Mouse (Mus musculus): ENCODE data around the gene Col27a1. TPM values are rescaled to one million over a fixed set of nuclear protein-coding genes. Genes with fewer than 3 reads are reported as not detected.
A peak's percentile ranks its signal among the peaks of the same experiment; 100 is the strongest.

Col27a1 gene
- total RNA-seq, 2 experiments from 2014 or later: 3.9 to 5.4 TPM

- DNase-seq: no peak
Measured at GRCm38 (mm10) chr4:63260506-63260905, 46.7 kb downstream of the Col27a1 start.

GRCm38 (mm10) chr4:63262941-63263340, 49.1 kb downstream of the Col27a1 start:
- DNase-seq: no peak

GRCm38 (mm10) chr4:63266276-63266675, 52.5 kb downstream of the Col27a1 start:
- DNase-seq: no peak

GRCm38 (mm10) chr4:63267121-63267520, 53.3 kb downstream of the Col27a1 start:
- DNase-seq: no peak

- no peak for DNase-seq
Measured at GRCm38 (mm10) chr4:63267586-63267985, 53.8 kb downstream of the Col27a1 start.

- no peak for DNase-seq
Measured at GRCm38 (mm10) chr4:63268777-63269176, 55.0 kb downstream of the Col27a1 start.

DNA sequence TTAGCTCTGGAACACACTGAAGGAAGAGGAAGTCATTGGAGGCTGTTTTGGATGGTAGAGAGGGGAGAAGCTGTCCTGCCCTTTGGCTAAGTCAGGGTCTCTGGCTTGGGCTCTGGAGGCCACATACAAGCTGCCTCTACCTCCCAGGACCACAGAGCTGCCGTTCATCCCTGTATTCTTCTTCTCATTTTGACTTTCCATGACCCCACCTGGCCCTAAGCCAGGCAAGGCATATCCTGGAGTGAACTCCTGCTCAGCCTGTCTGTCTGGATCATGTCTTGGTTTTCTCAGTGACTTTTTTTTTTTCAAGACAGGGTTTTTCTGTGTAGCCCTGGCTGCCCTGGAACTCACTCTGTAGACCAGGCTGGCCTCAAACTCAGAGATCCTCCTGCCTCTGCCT, 60.7 kb downstream of the Col27a1 start:
- no peak for DNase-seq

DNA sequence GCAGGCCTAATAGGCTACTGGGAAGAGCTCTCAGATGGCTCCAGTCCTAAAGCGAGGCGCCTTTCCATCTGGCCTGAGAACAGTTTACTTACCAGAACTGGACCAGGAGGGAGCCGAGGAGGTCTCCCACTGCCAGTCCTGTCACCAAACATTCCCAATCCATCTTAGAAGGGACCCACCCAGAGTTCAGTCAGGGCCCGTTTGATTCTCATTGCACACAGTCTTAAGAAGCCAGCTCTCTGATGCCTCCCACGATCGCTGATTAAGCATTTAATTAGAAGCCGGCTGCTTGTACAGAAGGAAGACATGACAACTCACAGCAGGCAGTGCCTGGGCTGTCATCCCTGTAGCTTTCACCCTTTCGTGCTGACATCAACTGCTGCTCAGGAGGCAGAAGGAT, 61.4 kb downstream of the Col27a1 start:
- DNase-seq: no peak

GRCm38 (mm10) chr4:63276571-63276970, 62.8 kb downstream of the Col27a1 start:
- no peak for DNase-seq

GRCm38 (mm10) chr4:63278821-63279220, 65.0 kb downstream of the Col27a1 start:
- DNase-seq: no peak

- no peak for DNase-seq
Measured at GRCm38 (mm10) chr4:63281694-63282093, 67.9 kb downstream of the Col27a1 start.

DNA sequence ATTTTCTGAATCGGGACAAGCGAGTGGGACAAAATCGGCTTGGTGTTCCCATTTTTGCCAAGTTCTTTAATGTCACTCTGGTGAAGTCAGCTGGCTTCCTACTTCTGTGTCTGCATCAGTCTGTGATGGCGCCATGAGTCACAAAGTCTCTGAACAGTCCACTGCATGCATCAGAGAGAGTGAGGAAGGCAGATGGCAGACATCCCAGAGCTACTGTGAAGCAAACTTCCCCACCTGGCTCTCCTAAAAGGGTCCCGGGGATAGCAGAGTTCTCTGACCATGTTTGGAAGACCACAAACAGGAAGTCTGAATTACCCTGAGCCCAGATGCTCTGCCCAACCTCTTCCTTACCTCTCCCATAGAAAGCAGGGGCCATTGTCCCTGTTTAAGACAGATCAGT, 69.5 kb downstream of the Col27a1 start:
- no peak for DNase-seq

GRCm38 (mm10) chr4:63286034-63286433, 72.2 kb downstream of the Col27a1 start:
- DNase-seq: no peak

DNA sequence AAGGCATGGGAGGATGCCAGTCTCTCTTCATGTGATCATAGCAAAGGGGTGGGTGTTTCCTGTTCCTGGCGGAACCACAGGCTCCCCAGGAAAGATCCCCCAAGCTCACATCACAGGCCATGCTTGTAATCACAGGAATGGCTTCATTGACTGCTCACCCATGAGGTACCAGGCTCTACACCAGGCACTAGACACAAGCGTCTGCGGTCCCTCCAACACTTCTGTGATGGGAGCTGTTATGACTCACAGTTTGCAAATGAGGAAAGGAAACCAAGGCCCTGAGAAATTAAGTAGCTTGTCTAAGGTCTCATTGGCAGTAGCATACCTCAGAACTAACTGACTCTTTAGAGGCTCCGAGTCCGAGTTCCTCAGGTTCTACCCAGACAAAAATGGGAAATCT, 74.7 kb downstream of the Col27a1 start:
- DNase-seq: no peak

DNA sequence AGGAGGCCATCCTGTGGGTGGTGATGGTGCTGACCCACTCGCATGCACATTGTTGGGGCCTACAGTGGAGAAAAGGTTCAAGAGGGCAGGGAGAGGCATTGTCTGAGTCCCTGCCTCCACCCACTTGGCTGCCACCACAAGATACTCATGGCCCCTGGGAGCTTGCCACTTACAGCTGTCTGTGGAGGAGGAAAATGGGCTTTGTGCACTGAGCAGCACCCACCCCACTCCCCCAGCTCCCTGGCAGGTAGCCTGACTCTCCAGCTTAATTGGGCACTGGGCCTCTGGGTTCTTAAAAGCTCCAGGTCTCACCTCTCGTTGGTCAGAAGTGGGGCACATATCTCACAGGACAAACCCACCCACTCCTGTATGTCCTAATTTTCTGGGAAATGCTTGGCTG, 76.3 kb downstream of the Col27a1 start:
- DNase-seq: peak; percentile 33 to 56

DNA sequence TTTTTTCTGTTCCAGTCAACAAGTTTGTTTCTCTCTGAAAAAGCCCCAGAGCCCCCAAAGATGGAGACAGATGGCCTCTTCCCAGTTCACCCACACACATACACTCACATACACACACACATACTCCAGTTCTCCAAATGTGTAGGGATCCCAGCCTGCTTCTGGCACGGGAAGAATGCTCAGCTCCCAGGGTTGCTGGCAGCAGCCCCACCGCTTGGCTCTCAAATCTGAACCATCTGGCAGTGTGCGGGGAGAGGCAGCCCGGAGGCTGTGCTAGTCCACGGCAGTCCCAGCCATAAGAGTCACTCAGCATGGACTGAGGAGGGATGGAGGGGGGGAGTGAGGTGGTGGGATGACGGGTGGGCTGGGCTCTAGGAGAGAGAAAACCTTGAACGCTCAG, 77.3 kb downstream of the Col27a1 start:
- peak; percentile 88 to 91 for DNase-seq

- no peak for DNase-seq
Measured at GRCm38 (mm10) chr4:63291658-63292057, 77.9 kb downstream of the Col27a1 start.

DNA sequence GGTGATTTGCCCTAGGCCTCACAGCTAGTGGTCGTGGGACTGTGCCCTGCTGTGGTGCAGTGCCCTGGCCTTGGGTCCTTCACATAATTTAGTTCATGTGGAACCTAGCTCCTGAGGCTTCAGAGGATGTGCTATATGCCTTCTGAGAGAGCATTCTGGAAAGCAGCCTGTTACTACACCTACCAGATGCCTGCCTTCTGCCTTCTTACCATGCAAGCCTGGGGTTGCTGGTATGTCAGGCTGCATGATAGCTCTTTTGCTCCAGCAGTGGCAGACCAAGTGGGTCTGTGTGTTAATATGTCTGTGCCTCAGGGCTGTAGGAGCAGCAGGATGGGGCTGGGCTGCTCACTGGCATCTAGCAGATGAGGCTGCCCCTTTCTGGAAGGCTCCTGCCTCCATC, 81.8 kb downstream of the Col27a1 start:
- no peak for DNase-seq

DNA sequence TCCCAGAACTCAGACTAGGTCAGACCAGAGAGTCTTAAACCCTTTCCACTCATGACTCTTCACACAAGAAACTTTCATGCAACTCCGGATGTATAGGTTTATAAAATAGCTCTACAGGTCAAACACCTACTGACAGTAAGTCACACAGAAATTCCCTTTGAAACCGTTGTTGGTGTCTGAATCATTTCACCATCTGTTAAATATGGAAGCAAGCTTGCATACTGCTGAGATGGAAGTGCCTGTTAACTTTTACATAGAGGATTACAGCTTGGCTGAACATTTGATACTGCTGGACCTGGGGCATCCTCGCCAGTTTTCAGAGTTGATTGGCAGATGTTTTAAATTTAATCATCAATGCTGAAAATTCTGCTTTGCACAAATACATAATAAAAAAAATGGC, 82.5 kb downstream of the Col27a1 start:
- DNase-seq: no peak

GRCm38 (mm10) chr4:63296876-63297275, 83.1 kb downstream of the Col27a1 start:
- DNase-seq: no peak

DNA sequence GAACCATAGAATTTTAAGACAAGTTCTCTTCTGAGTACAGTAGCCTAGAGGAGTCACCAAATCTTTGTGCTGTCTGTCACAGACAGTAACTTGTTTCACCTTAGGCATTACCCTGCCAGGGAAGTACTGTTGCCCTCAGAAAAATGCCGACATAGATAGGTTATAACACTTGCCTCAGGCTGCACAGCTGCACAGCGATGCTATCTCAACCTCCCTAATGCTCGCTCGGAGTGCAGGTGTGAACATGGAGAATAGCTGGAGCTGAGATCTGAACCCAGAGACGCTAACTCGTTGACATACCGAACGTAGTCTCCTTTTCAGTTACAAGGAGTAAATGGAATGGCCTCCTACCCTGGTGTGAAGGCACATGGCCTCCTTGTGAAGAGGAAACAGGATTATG, 84.4 kb downstream of the Col27a1 start:
- DNase-seq: no peak

DNA sequence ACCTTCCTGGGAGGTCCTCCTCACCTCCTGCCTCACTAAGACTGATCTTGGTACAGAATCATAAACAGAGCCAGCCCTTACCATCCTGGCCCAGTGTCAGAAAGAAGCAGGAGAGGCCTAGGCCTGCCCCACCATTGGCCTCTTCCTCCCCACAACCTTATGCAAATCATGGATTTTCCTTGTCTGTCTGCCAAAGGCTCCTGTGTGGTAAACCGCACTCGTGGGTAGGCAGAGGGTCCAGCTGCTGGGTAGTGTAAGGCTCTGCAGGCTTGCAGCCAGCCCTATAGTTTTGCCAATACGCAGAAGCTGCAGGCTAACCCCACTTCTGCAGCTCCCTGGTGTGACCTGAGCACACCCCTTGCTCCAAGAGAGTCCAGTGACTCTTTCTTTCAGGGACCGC, 88.8 kb downstream of the Col27a1 start:
- DNase-seq: no peak

DNA sequence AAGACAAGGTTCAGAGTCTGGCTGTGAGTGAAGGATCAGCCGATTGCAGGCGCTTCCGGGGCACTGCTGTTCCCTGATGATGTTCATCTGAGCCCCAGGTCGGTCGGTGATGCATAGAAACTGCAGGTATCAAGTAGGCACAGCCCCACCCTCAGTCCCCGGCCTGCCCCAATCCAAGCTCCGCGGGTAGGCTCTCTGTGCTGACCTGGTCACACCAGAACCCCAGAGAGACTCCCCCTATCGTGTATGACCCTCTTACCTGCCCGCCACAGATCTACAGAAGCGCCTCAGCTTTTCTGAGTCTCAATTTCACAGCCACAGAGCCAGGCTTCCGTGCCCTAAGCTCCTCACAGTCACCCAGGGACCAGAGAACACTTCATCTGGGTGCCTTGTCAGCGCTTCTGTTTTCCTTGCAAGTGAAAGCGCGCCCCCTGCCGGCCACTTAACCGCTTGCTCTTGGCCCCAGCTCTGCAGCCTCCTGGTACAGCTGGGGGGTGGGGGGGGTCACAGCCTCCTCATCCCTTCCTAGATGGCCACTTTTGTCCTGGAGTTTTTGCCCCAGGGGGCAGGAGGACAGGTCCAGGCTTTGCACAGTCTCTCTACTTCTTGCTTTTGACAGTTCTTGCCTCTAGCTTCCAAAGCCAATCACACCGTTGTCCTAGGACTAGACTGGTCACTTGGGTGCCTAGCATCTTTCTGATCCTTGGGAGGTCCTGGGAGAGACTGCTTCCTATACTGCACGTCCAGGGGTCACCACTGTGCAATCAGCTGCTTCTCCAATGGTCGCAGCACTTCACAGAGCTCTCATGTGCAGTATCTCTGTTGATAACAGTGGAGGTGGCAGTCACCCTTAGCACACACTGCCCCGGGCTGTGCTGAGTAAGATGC, 93.6 kb downstream of the Col27a1 start:
- DNase-seq: peak; percentile 82 to 85

GRCm38 (mm10) chr4:63308316-63308715, 94.5 kb downstream of the Col27a1 start:
- no peak for DNase-seq

Data from layer of hippocampus, postnatal 36 days (tissue).